Mouse (Mus musculus) B cell, adult 67 days (primary cell): ENCODE measurements around the gene Timp4. TPM values are rescaled to one million over a fixed set of nuclear protein-coding genes. Genes with fewer than 3 reads are reported as not detected.

Source experiments
- total RNA-seq, 2 experiments: library from RNA; stranded (reverse); gene quantifications; 4 replicates each; pipeline ENCODE4 v1.2.4; 2023

Timp4 gene
- not detected for total RNA-seq

GRCm38 (mm10) chr6:115252099-115252873, at the start of gene Timp4:
Timp4 (minus strand) TSS chr6:115252205.

GRCm38 (mm10) chr6:115227043-115227442, 25.0 kb downstream of the Timp4 start, which contains the start of gene Gm17482:
Gm17482 (plus strand) TSS chr6:115227343.

Other genes with a start within 250 kb of the Timp4 start
- gene Tamm41, start 214.3 kb downstream of the Timp4 start, total RNA-seq: 10 to 100 TPM; 24.0 to 28.3 TPM
- not detected for gene Syn2, start 117.3 kb downstream of the Timp4 start, total RNA-seq
- gene Gm17482, start 24.9 kb downstream of the Timp4 start, total RNA-seq: not detected
- not detected for gene Pparg, start 108.7 kb upstream of the Timp4 start, total RNA-seq